Mouse (Mus musculus) intestine, embryonic 15.5 days (tissue): ENCODE measurements around the gene Cdk4. TPM values are rescaled to one million over a fixed set of nuclear protein-coding genes. Genes with fewer than 3 reads are reported as not detected.
A peak's percentile ranks its signal among the peaks of the same experiment; 100 is the strongest.
"Not testable (repeated sequence)": the region's sequence is repeated elsewhere in the genome, so short reads cannot be mapped to it uniquely, and the experiment has no call there.

Source experiments
- ATAC-seq: fragments of 200-750 bp; cut with Nextera tagmentation; 2 replicates; pipeline ENCODE4 v1.8.0; 2017; ENCODE audit warnings: moderate TSS enrichment, moderate library complexity
- H3K27ac ChIP-seq: fragments of 300-500 bp; sonication (generic); 2 replicates; pipeline ENCODE4 v1.5.1; 2015; ENCODE audit warnings: mild to moderate bottlenecking, inconsistent platforms
- H3K27me3 ChIP-seq: fragments of 300-500 bp; sonication (generic); replicated peaks from 2 replicates; pipeline ENCODE4 v1.6.1; 2015; ENCODE audit warnings: inconsistent platforms
- H3K36me3 ChIP-seq: fragments of 300-500 bp; sonication (generic); 2 replicates; pipeline ENCODE4 v1.6.1; 2015; ENCODE audit warnings: inconsistent platforms
- H3K4me1 ChIP-seq: fragments of 300-500 bp; sonication (generic); replicated peaks from 2 replicates; pipeline ENCODE4 v1.6.1; 2015; ENCODE audit warnings: inconsistent platforms
- H3K4me2 ChIP-seq: fragments of 300-500 bp; sonication (generic); replicated peaks from 2 replicates; pipeline ENCODE4 v1.6.1; 2015; ENCODE audit warnings: mild to moderate bottlenecking, inconsistent platforms
- H3K4me3 ChIP-seq: fragments of 300-500 bp; sonication (generic); replicated peaks from 2 replicates; pipeline ENCODE4 v1.5.1; 2015; ENCODE audit warnings: inconsistent platforms
- H3K9ac ChIP-seq: fragments of 300-500 bp; sonication (generic); 2 replicates; pipeline ENCODE4 v1.6.1; 2015; ENCODE audit warnings: inconsistent platforms
- H3K9me3 ChIP-seq: fragments of 300-500 bp; sonication (generic); 2 replicates; pipeline ENCODE4 v1.6.1; 2016; ENCODE audit warnings: inconsistent platforms
- WGBS: fragments of 180-500 bp; shearing (Covaris S2); methylation state at CpG from one replicate; pipeline ENCODE4 v1.1.7; 2015; 5-methylcytosine and 5-hydroxymethylcytosine counted together
- polyA plus RNA-seq: library from polyadenylated mRNA; unstranded; fragments of >200 nt; fragmentation: Nextera tagmentation; extraction: Ambion mirVana; gene quantifications from 2 replicates; pipeline ENCODE4 v1.2.1, GENCODE M21; 2015

The Cdk4 gene
- polyA plus RNA-seq, 1 experiment from 2014 or later: 1,579 TPM

DNA sequence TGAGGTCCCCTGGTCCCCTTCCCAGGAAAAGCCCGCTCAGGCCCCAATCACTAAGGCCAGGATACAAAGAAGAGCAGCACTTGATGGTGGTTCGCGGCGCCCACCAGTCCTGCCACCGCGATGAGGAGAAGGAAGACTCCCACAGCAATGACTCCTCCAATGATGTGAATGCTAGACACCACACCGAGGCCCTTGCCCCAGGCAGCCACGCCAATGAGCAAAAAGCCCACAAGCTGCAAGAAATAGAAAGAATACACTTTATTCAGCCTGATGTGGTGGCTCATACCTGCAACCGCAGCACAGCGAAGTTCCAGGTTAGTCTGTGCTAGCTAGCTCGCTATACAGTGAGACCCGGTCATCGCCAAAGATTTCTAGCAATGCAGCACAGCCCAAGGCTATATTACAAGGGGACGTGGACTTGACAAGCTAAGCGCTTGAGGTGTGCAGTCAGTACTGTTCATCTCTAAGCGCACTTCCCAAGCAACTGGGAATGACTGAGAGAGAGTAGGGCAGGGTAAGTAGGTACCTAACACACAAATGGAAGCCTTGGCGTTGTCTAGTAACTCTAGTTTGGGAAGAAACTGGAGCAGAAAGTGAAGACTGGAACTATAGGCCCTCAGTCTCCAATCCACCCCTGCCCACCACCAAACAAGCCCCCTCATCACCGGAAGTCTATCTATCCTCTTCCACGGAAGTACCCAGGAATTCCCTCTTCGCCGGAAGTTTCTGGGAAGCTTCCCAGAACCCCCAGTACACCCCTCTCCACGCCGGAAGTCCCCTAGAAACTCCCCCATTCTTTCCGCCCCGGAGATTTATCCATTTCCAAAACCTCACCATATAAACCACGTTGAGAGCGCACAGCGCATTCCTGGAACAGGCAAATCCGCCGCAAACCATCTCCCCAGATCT is 6.2 kb downstream of the Cdk4 start:
- Histone ChIP-seq H3K27me3 (no peaks in the 10 kb centered on the region), H3K9ac (peak overlapping the region; percentile 64), H3K36me3 (peaks cover 30% of the 10 kb centered on the region), H3K4me1 (peaks cover 33% of the 10 kb centered on the region), H3K4me3 (peak overlapping the region; percentile 50), H3K4me2 (peak overlapping the region; percentile 85), H3K27ac (peak overlapping the region; percentile 78), H3K9me3 (no peaks in the 10 kb centered on the region)
- 5% methylated on average over 30 of the region's 30 CpGs for WGBS
- ATAC-seq: peak; percentile 42

DNA sequence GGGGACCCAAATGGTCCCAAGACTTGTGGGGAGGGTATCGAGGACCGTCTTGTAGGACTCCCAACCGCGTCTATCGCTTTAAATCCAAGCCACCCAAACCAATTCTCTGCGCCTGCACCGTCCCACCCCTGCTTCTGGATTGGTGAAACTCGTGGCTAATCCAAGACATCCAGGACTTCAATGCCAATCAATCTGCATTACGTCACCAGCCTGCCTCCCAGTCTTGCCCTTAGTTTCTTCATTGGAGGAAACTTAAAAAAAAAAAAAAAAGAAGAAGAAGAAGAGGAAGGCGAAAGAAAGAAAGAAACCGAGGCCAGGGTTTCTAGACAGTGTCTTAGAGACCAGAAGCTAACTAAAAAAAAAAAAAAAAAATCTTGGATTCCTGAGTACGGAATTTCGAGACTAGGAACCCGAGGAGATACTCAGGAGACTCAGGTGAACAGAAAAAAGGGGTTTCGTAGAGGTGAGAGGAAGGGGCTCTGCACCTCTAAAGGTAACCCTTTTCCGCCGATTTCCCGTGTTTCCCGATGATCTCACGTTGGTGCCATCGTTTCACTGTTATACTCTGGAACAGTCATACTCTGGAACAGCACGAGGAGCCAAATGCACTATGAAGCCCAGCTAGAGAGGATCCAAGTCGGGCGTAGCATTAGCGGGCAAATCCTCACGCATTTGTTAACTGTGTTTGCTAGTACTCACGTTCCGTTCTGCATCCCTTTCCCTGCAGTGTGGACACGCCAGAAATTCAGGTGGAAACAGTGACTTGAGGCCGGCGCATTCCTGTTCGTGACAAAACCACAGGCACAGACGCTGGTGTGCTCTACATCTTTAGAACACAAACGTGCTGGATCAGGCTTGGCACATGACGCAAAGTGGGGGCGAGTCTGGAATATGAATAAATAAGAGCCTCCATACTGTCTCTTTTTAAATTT is 7.1 kb downstream of the Cdk4 start, which contains the start of gene Tspan31:
Gene Tspan31 (minus strand): TSS at position 75 of the 932 bp plus-strand sequence.
- Histone ChIP-seq H3K36me3 (peaks cover 24% of the 10 kb centered on the region), H3K4me2 (peak within 1 kb of the TSS; percentile 89), H3K27me3 (peaks cover 5% of the 10 kb centered on the region; the same call in 1 of the 2 replicates), H3K4me3 (peak within 1 kb of the TSS; percentile 50), H3K9ac (peak within 1 kb of the TSS; percentile 67), H3K9me3 (no peaks in the 10 kb centered on the region), H3K27ac (peak within 1 kb of the TSS; percentile 78), H3K4me1 (peaks cover 24% of the 10 kb centered on the region)
- ATAC-seq: peak; percentile 90
- 1% methylated on average over 36 of the region's 36 CpGs for WGBS

DNA sequence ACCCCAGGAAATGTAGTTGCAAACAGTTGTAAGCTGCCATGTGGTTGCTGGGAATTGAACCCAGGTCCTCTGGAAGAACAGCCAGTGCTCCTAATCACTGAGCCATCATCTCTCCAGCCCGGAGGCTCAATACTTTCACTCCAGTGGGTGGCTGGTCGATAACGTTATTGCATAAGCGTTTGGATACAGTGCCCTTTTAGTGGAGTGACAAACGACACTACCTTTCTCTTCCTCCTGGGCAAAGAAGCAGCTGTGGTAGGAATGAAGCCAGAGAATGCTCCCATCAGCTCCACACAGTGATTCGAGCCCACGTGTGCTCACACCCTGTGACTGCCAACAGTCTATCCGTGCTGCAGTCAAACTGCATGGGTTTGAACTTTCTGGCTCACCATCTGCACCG is 7.9 kb downstream of the Cdk4 start:
- Histone ChIP-seq H3K4me2 (peak overlapping the region; percentile 89), H3K27me3 (peaks cover 7% of the 10 kb centered on the region), H3K9me3 (no peaks in the 10 kb centered on the region), H3K4me3 (peak overlapping the region; percentile 50), H3K27ac (no peak overlapping the region), H3K36me3 (peaks cover 16% of the 10 kb centered on the region), H3K4me1 (peaks cover 21% of the 10 kb centered on the region), H3K9ac (0 out of 2 replicates have a peak overlapping the region, but pooled peaks have one; percentile 67)
- ATAC-seq: no peak
- 70% methylated on average over 9 of the region's 9 CpGs for WGBS

DNA sequence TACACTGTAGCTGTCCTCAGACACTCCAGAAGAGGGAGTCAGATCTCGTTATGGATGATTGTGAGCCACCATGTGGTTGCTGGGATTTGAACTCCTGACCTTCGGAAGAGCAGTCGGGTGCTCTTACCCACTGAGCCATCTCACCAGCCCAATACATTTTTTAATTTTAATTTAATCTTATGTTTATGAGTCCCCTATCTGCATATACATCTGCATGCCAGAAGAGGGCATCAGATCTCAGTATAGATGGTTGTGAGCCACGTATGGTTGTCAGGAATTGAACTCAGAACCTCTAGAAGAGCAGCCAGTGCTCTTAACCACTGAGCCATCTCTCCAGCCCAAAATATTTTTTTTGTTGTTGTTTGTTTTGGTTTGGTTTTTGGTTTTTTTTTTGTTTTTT is 8.9 kb downstream of the Cdk4 start:
- not testable (repeated sequence) for H3K4me3 ChIP-seq, H3K36me3 ChIP-seq, H3K9me3 ChIP-seq, ATAC-seq, H3K27ac ChIP-seq, H3K9ac ChIP-seq, H3K4me2 ChIP-seq
- WGBS: 82% methylated on average over 4 of the region's 4 CpGs
- Histone ChIP-seq H3K4me1 (peaks cover 15% of the 10 kb centered on the region), H3K27me3 (peaks cover 15% of the 10 kb centered on the region)

DNA sequence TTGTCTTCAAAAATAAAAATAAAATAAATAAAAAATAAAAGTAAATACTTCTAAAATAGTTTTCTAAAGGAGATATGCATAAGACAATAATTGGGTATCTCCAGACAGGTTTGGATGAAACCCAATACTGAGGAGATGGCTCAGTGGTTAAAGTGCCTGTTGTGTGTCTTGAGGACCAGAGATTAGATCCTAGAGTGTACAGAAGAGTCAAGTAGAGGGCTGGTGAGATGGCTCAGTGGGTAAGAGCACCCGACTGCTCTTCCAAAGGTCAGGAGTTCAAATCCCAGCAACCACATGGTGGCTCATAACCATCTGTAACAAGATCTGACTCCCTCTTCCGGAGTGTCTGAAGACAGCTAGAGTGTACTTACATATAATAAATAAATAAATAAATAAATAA is 9.6 kb downstream of the Cdk4 start:
- not testable (repeated sequence) for H3K27ac ChIP-seq, H3K9ac ChIP-seq, H3K4me3 ChIP-seq, H3K9me3 ChIP-seq, ATAC-seq, H3K4me2 ChIP-seq, H3K36me3 ChIP-seq
- Histone ChIP-seq H3K27me3 (peaks cover 22% of the 10 kb centered on the region), H3K4me1 (peaks cover 15% of the 10 kb centered on the region)
- WGBS: 74% methylated on average over 2 of the region's 2 CpGs

DNA sequence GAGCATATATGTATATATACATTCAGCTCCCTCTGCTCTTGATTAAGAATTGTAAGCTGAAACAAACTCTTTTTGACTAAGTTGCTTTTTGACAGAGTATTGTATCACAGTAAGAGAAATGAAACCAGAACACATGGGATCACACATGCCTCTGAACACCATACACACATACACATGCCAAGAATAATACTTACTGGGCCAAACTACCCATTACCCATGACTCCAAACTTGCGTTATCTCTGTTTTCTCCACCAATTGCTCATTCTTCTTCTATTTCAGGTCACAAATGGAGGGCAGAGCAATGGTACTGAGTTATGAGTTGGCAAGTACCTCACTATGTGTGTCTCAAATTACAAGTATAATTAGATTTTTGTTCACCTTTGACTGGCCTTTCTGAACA is 10.6 kb downstream of the Cdk4 start:
- 94% methylated on average over 1 of the region's 1 CpGs for WGBS
- no peak overlapping the region for H3K4me2 ChIP-seq
- H3K27me3 ChIP-seq: peaks cover 32% of the 10 kb centered on the region
- H3K4me3 ChIP-seq: no peak overlapping the region
- H3K36me3 ChIP-seq: no peaks in the 10 kb centered on the region
- peaks cover 9% of the 10 kb centered on the region for H3K4me1 ChIP-seq
- H3K27ac ChIP-seq: no peak overlapping the region
- H3K9me3 ChIP-seq: no peaks in the 10 kb centered on the region
- no peak for ATAC-seq
- no peak overlapping the region for H3K9ac ChIP-seq

DNA sequence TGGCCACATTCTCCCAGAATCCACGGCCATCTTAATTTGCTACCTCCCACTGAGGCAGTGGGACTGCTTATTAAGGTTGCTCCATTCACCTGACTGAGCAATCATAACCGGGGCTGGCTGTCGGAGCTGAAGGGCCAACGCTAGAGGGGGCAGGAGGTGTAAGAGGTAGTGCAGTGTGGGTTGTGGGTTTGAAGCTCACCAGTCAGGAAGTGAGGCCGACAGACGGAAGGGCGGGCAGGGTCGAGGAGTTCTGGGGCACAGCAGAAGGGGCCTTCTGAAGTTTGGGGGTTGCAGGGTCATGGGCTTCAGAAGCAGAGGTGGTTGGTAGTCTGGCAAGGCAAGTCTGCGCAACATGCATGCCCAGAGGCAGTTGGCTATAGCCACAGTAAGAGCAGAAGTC is 11.7 kb downstream of the Cdk4 start, which contains the start of gene Agap2:
Gene Agap2 (plus strand): TSS at position 205 of the 400 bp plus-strand sequence.
- no peak within 1 kb of the TSS for H3K4me2 ChIP-seq
- no peak within 1 kb of the TSS for H3K9ac ChIP-seq
- no peak within 1 kb of the TSS for H3K27ac ChIP-seq
- no peaks in the 10 kb centered on the region for H3K9me3 ChIP-seq
- no peak within 1 kb of the TSS for H3K4me3 ChIP-seq
- H3K36me3 ChIP-seq: no peaks in the 10 kb centered on the region
- H3K4me1 ChIP-seq: peaks cover 16% of the 10 kb centered on the region
- no peak for ATAC-seq
- peaks cover 43% of the 10 kb centered on the region for H3K27me3 ChIP-seq
- WGBS: 55% methylated on average over 9 of the region's 9 CpGs

DNA sequence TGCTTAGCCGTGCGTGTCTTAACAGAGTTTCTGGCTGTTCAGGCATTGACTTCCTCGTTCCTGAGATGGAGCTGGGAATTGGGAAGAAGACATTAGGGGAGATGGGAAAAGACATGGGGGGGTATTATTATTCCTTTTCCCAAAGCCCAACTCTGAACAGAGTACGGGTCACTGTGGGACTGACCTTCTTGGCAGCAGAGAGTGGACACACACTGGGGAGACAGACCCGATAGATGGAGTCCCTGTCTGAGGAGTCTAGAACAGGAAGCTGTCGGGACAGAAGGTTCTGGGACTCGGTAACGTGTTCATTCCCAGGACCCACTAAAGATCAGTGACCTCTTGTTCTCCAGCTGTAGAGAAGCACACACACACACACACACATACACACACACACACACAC is 12.3 kb downstream of the Cdk4 start:
- H3K27me3 ChIP-seq: peaks cover 49% of the 10 kb centered on the region
- no peak overlapping the region for H3K4me3 ChIP-seq
- H3K9me3 ChIP-seq: no peaks in the 10 kb centered on the region
- no peak overlapping the region for H3K4me2 ChIP-seq
- H3K27ac ChIP-seq: no peak overlapping the region
- peaks cover 22% of the 10 kb centered on the region for H3K4me1 ChIP-seq
- H3K36me3 ChIP-seq: no peaks in the 10 kb centered on the region
- WGBS: 60% methylated on average over 8 of the region's 8 CpGs
- H3K9ac ChIP-seq: no peak overlapping the region
- ATAC-seq: no peak

DNA sequence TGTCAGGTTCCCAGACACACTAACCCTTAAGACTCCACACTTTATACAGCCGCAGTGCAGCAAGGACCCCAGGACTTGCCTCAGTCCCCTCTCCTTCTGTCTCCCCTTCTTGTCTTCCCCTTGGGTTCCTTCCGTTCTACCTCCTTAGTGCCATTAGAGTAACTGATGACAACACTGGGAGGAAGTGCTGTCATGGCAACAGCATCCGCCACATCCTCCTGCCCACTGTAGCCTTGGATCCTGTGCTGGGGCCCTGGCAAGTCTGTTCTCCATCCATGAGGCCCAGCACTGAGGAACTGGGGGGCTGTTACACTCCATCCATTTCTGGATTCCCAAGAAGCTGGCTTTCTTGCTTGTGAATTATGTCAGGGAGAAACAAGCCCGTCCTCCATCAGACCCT is 12.7 kb downstream of the Cdk4 start:
- 27% methylated on average over 4 of the region's 4 CpGs for WGBS
- peaks cover 25% of the 10 kb centered on the region for H3K4me1 ChIP-seq
- no peak overlapping the region for H3K4me3 ChIP-seq
- no peak overlapping the region for H3K27ac ChIP-seq
- no peak overlapping the region for H3K4me2 ChIP-seq
- no peaks in the 10 kb centered on the region for H3K36me3 ChIP-seq
- no peaks in the 10 kb centered on the region for H3K9me3 ChIP-seq
- peaks cover 53% of the 10 kb centered on the region for H3K27me3 ChIP-seq
- no peak overlapping the region for H3K9ac ChIP-seq
- ATAC-seq: no peak

DNA sequence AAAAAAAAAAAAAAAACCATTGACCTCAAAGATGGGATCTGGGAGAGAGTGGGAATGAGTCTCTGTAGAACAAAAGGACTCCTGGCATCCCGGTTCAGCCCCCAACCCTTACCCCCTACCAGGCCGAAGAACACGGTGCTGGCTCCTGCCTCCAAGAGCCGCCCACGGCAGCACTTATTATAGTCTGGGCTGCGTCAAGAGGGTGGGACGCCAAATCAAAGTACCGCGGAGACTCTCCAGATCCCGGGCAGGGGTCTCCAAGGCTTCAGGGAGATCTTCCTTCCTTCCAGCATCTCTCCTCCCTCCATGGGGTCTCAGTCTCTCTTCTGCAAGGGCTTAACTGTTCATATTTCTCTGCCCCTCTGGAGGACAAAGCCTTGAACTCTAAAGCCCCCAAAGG is 14.2 kb downstream of the Cdk4 start:
- H3K4me1 ChIP-seq: peaks cover 34% of the 10 kb centered on the region
- H3K4me2 ChIP-seq: no peak overlapping the region
- 8% methylated on average over 10 of the region's 10 CpGs for WGBS
- peaks cover 66% of the 10 kb centered on the region for H3K27me3 ChIP-seq
- no peak overlapping the region for H3K27ac ChIP-seq
- H3K9ac ChIP-seq: no peak overlapping the region
- no peaks in the 10 kb centered on the region for H3K36me3 ChIP-seq
- no peak overlapping the region for H3K4me3 ChIP-seq
- H3K9me3 ChIP-seq: no peaks in the 10 kb centered on the region
- no peak for ATAC-seq

DNA sequence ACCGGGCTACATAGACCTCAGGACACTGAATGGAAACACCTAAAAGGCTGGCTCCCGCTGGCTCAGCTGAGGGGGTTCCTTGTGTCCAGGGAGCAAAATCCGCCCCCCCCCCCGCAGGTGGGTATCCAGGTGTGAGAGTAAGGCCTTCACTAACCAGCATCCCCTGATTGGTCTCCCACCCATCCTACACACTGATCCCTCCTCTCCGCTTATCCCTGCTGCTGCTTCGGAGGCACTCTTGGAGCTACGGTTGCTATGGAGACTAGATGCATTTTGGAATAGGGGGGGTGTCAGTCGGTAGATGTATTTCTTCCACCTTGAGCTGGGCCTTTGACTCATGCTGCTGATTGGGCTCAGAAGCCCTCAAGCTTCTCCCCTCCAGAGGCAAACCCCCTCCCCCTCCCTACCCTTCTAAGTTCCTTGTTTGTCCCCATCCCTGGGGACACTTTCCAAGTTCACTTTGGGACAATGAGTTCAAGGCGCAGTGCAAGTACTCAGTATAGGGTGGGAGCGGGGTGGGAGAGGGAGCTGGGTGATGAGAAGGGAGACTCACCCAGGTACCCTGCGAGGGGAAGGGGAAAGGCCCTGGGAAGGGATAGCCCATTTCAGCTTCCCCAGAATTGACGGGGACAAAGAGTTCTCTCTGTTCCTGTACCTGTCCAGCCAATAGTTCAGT is 14.8 kb downstream of the Cdk4 start:
- H3K4me2 ChIP-seq: peak overlapping the region; percentile 92
- no peak for ATAC-seq
- H3K4me3 ChIP-seq: peak overlapping the region; percentile 48
- H3K9me3 ChIP-seq: no peaks in the 10 kb centered on the region
- peaks cover 72% of the 10 kb centered on the region for H3K27me3 ChIP-seq
- H3K4me1 ChIP-seq: peaks cover 34% of the 10 kb centered on the region
- H3K27ac ChIP-seq: no peak overlapping the region
- H3K36me3 ChIP-seq: no peaks in the 10 kb centered on the region
- 3% methylated on average over 12 of the region's 12 CpGs for WGBS
- no peak overlapping the region for H3K9ac ChIP-seq
